Mouse (Mus musculus) embryo, embryonic 11.5 days (tissue): ENCODE measurements around the gene Topbp1.
A peak's percentile ranks its signal among the peaks of the same experiment; 100 is the strongest.

Experiments used
- DNase-seq: peaks from one replicate; pipeline ENCODE4 v3.0.0-alpha.2; 2012; ENCODE audit warnings: low read depth, low spot score

Gene Topbp1

GRCm38 (mm10) chr9:103385600-103385999, 80.6 kb downstream of the Topbp1 start:
- no peak for DNase-seq

GRCm38 (mm10) chr9:103386573-103386972, 81.6 kb downstream of the Topbp1 start:
- no peak for DNase-seq

- DNase-seq = no peak
Measured at GRCm38 (mm10) chr9:103387011-103387653, 82.1 kb downstream of the Topbp1 start.

GRCm38 (mm10) chr9:103389261-103389660, 84.2 kb downstream of the Topbp1 start:
- no peak for DNase-seq

- no peak for DNase-seq
Measured at GRCm38 (mm10) chr9:103391796-103392372, 86.9 kb downstream of the Topbp1 start.

GRCm38 (mm10) chr9:103393256-103393655, 88.2 kb downstream of the Topbp1 start:
- no peak for DNase-seq

- DNase-seq = peak; percentile 23
Measured at GRCm38 (mm10) chr9:103398509-103399157, 93.6 kb downstream of the Topbp1 start.
